Mouse (Mus musculus): ENCODE data around the gene Dach1.

DNA sequence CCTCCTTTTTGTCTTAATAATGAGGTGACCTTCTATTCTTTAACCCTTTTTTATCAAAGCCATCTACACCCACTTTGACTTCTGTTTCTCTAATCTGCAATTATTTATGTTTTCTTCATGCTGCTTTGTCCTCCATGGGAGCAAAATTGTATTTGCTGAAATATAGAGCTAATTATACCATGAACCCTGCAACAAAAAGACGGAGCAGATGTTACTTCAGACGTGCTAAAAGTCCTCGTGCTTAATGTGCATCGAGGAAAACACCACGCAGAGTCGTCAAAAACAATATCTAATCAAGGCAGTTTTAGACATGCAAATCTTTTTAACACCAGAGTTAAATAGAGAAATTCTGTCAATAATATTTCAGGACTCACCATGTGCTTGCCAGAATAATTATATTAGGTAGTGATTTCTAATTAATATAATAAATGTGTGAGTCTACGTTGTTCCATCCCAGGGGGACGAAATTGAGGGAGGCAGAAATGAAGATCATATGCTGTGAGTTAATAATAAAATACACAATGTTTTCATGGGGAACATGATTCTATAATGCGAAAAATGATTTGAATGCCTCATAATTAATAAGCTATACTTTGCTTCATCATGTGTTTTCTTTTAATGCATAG, 224.8 kb downstream of the Dach1 start:
- TF ChIP-seq CTCF (IDR thresholded peaks at IDR 0.05; ENCODE audit: extremely low read depth, insufficient read depth, low read length) (no peak), POLR2A (IDR thresholded peaks at IDR 0.05; ENCODE audit: extremely low read depth, insufficient read depth, low read length) (no peak)
